Mouse (Mus musculus) hindbrain, postnatal 0 days (tissue): ENCODE measurements around the gene Foxred1. TPM values are rescaled to one million over a fixed set of nuclear protein-coding genes. Genes with fewer than 3 reads are reported as not detected.
A peak's percentile ranks its signal among the peaks of the same experiment; 100 is the strongest.

Experiments used
- ATAC-seq: fragments of 200-750 bp; cut with Nextera tagmentation; 2 replicates; pipeline ENCODE4 v1.8.0; 2017; ENCODE audit warnings: mild to moderate bottlenecking, moderate TSS enrichment, moderate library complexity
- DNase-seq: peaks from one replicate; pipeline ENCODE4 v3.0.0-alpha.2; 2015; ENCODE audit warnings: low spot score
- H3K27ac ChIP-seq: fragments of 300-500 bp; sonication (generic); 2 replicates; pipeline ENCODE4 v1.5.1; 2014; ENCODE audit warnings: mild to moderate bottlenecking
- H3K27me3 ChIP-seq: fragments of 300-500 bp; sonication (generic); 2 replicates; pipeline ENCODE4 v1.6.1; 2014; ENCODE audit warnings: low read length, mixed read lengths; ENCODE audit not compliant: insufficient read depth
- H3K36me3 ChIP-seq: fragments of 300-500 bp; sonication (generic); 2 replicates; pipeline ENCODE4 v1.6.1; 2014; ENCODE audit warnings: low read length, mixed read lengths; ENCODE audit not compliant: insufficient read depth
- H3K4me1 ChIP-seq: fragments of 300-500 bp; sonication (generic); 2 replicates; pipeline ENCODE4 v1.6.1; 2014; ENCODE audit warnings: antibody characterized with exemption, low read length, mixed read lengths; ENCODE audit not compliant: insufficient read depth
- H3K4me2 ChIP-seq: fragments of 300-500 bp; sonication (generic); 2 replicates; pipeline ENCODE4 v1.6.1; 2014; ENCODE audit warnings: low read depth, mild to moderate bottlenecking, low read length, moderate library complexity, mixed read lengths
- H3K4me3 ChIP-seq: fragments of 300-500 bp; sonication (generic); 2 replicates; pipeline ENCODE4 v1.5.1; 2014; ENCODE audit warnings: low read length
- H3K9ac ChIP-seq: fragments of 300-500 bp; sonication (generic); replicated peaks from 2 replicates; pipeline ENCODE4 v1.6.1; 2014; ENCODE audit warnings: mild to moderate bottlenecking, low read length, moderate library complexity, mixed read lengths
- H3K9me3 ChIP-seq: fragments of 300-500 bp; sonication (generic); 2 replicates; pipeline ENCODE4 v1.6.1; 2016; ENCODE audit warnings: low read length, mixed read lengths
- CTCF ChIP-seq: IDR thresholded peaks from 2 replicates; pipeline ENCODE4 v1.5.1; 2016; ENCODE audit warnings: antibody characterized with exemption, control low read depth, low read depth
- WGBS: fragments of 180-500 bp; shearing (Covaris S2); extraction: QIAGEN DNeasy Blood & Tissue Kit; methylation state at CpG from one replicate; pipeline ENCODE4 v1.1.7; 2014; 5-methylcytosine and 5-hydroxymethylcytosine counted together
- polyA plus RNA-seq: library from polyadenylated mRNA; unstranded; fragments of >200 nt; fragmentation: Nextera tagmentation; extraction: Ambion mirVana; gene quantifications from 2 replicates; pipeline ENCODE4 v1.2.1, GENCODE M21; 2015
- total RNA-seq: library from RNA; depleted of rRNA; stranded (reverse); fragments of >200 nt; gene quantifications from 2 replicates; pipeline ENCODE4 v1.2.3, GENCODE M21; 2014; rRNA removed

Foxred1 gene
- total RNA-seq (31.4 and 38.2 TPM in 2 replicates), polyA plus RNA-seq (44.7 and 47.5 TPM in 2 replicates)

DNA sequence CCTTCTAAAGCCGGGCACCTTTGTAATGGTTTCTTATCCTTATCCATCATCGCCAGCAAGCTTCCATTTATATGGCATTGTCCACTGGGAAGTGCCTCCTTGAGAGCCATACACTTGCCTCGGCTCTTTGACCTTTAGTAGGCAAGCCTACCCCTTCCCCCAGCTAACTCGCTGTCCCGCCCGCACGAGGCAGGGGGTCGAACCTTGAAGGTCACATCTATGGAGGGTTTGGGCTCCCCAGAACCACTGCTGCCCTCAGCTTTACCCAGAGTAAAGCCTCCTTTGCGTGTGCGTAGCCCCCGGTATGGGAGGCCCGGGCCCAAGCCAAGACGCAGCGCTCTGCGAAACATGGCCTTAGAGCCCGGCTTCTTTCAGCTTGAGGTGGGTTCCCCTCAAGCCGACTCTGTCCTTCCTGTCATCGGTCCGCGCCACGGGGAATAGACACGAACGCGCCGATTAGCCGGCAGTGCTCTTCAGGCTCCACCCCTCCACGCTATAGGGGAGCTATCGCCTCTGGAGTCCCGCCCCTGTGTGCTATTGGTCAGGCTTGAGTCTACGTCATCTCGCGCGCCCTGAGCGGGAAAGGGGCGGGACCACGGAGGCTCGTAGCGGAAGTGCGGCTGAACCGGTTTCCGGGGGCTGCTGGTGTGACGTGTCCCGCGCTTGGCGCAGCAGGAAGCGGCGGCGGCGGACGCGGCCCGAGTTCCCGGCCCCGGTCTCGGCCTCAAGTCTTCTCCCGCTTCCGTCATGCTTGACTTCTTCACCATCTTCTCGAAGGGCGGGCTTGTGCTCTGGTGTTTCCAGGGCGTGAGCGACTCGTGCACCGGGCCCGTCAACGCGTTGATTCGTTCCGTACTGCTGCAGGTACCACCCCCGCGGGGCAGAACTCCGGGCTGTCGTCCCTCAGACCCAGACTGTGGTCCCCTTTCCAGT lies at the start of gene Foxred1:
Gene Foxred1, minus strand, starts transcription at position 514 of the 933 bp plus-strand sequence.
- Histone ChIP-seq H3K9ac (peak within 1 kb of the TSS; percentile 90), H3K4me2 (peak within 1 kb of the TSS; percentile 97), H3K36me3 (peaks cover 42% of the 10 kb centered on the region), H3K27me3 (no peaks in the 10 kb centered on the region), H3K9me3 (no peaks in the 10 kb centered on the region), H3K27ac (peak within 1 kb of the TSS; percentile 96), H3K4me3 (peak within 1 kb of the TSS; percentile 87), H3K4me1 (peaks cover 16% of the 10 kb centered on the region; the same call in 1 of the 2 replicates)
- WGBS: under 1% methylated on average over 72 of the region's 72 CpGs
- DNase-seq (peak; percentile 100), ATAC-seq (peak; percentile 100)
- TF ChIP-seq CTCF: no peak

DNA sequence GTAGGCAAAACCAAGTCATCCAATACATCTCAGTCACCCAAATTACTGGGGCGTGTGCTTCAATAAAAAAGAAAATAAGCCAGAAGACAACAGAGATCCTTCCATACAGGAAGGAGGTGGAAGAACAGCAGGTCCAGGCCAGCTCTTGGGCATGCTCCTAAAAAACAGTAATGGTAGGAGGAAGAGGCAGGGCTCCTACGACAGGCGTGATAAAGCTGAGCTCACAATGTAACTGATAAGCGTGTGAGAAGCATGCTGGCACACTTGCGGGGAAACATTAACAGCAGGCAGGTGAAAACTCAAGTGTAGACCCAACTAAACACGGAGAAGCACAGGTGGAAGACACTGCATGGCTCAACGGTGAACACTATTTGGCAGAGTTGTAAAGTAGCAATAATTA lies 46.5 kb upstream of the Foxred1 start:
- WGBS: 95% methylated on average over 7 of the region's 7 CpGs
- Histone ChIP-seq H3K4me1 (no peaks in the 10 kb centered on the region), H3K9me3 (no peaks in the 10 kb centered on the region), H3K27me3 (no peaks in the 10 kb centered on the region), H3K9ac (no peak overlapping the region), H3K27ac (no peak overlapping the region), H3K4me2 (no peak overlapping the region), H3K4me3 (no peak overlapping the region), H3K36me3 (no peaks in the 10 kb centered on the region)
- no peak for ATAC-seq
- no peak for TF ChIP-seq CTCF
- DNase-seq: no peak

DNA sequence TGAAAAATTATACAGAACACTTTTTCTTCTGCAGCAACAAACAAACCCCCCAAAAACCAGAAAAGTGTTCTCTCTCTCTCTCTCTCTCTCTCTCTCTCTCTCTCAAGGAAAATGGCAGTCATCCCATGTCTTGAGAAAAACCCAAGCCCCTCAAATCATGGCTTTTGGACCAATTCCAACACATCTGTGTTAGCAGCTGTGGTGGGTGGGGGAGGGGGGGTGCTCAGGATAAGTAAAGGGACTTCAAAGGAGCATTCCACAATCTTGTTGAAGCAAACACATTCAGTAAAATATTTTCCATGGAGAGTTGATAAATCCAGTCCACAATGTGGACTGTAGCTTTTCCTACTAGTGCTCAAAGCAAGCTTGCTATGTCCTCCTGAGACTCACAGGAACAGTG lies 38.6 kb upstream of the Foxred1 start:
- Histone ChIP-seq H3K27ac (no peak overlapping the region), H3K36me3 (no peaks in the 10 kb centered on the region), H3K27me3 (no peaks in the 10 kb centered on the region), H3K4me1 (no peaks in the 10 kb centered on the region), H3K9ac (no peak overlapping the region), H3K4me2 (no peak overlapping the region), H3K4me3 (no peak overlapping the region), H3K9me3 (no peaks in the 10 kb centered on the region)
- ATAC-seq: no peak
- DNase-seq: no peak
- TF ChIP-seq CTCF: no peak

DNA sequence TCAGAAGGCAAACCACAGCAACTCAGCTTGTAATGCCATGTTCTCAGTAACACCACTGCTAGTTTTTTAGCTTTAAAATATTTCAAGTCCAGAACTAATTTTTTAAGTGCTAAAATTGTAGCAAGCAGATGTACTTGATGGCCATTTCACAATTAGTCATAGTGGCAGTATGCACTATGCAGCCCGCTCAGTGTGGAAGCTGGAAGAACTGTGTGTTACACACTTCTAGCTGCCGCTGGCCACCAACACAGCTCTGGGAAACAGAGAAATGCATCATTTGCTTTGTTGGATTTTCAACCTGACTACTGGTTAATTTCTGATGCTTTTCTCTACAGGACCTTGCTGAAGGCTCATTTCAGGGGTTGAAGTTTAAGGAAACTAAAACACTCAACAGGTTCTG lies 36.5 kb upstream of the Foxred1 start:
- ATAC-seq (no peak), DNase-seq (no peak)
- Histone ChIP-seq H3K4me1 (no peaks in the 10 kb centered on the region), H3K27me3 (no peaks in the 10 kb centered on the region), H3K4me3 (no peak overlapping the region), H3K9ac (no peak overlapping the region), H3K27ac (no peak overlapping the region), H3K4me2 (no peak overlapping the region), H3K9me3 (no peaks in the 10 kb centered on the region), H3K36me3 (no peaks in the 10 kb centered on the region)
- TF ChIP-seq CTCF: no peak
- WGBS: 88% methylated on average over 2 of the region's 2 CpGs

DNA sequence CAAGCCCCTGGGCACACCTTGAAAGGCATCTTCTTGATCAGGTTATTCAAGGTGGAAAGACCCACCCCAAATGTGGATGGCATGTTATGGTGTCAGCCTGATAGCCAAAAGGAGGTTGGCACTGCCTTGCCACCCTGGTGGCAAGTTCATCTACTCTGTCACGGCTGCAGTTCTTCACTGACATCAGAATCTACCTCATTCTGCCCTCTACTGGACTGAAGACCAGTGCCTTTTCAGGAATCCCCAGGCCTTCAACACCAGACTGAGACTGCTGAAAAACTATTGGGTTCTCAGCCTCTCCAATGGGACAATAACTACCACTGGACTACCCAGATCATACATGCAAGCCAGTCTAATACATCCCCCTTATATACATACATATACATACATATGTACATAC lies 28.9 kb upstream of the Foxred1 start:
- peaks cover 7% of the 10 kb centered on the region; the same call in 1 of the 2 replicates for H3K36me3 ChIP-seq
- 0 out of 2 replicates have a peak overlapping the region, but pooled peaks have one; percentile 15 for H3K27ac ChIP-seq
- H3K4me3 ChIP-seq: no peak overlapping the region
- TF ChIP-seq CTCF: peak; percentile 4; the same call in 1 of the 2 replicates
- no peak for DNase-seq
- no peak for ATAC-seq
- no peaks in the 10 kb centered on the region for H3K9me3 ChIP-seq
- H3K4me2 ChIP-seq: no peak overlapping the region
- H3K4me1 ChIP-seq: no peaks in the 10 kb centered on the region
- no peak overlapping the region for H3K9ac ChIP-seq
- H3K27me3 ChIP-seq: no peaks in the 10 kb centered on the region
- WGBS: 68% methylated on average over 1 of the region's 1 CpGs

DNA sequence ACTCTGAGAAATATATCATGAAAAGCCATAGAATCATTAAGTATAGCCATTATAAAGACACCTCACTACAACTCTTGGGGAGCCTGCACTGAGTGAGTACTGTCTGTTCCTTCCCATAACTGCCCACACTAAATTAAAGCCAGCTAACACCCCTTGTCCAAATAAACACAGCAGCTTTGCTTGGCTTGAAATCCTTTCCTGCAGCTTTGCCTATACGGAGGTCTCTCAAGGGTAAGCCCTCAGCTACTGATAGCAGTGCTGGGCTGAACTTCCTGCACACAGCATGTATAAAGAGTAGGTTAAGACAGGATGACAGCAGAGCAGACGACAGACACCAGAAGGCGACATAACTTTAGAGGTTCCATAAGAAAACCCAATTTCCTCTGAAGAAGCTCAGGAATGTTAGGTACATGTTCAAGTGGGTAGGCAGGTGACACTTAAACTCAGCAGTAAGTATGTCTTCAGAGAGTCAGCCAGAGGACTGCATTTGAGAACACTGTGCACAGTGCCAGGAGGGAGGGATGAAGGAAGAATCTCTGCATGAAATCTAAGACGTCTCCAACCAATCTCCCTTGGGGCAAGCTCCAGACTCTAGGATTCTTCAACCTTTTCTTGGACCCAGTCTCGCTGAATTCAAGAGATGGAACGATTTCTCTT lies 28.2 kb upstream of the Foxred1 start:
- 84% methylated on average over 6 of the region's 6 CpGs for WGBS
- H3K36me3 ChIP-seq: peaks cover 8% of the 10 kb centered on the region; the same call in 1 of the 2 replicates
- ATAC-seq (no peak), DNase-seq (no peak)
- no peaks in the 10 kb centered on the region for H3K4me1 ChIP-seq
- H3K4me2 ChIP-seq: no peak overlapping the region
- H3K4me3 ChIP-seq: no peak overlapping the region
- H3K27ac ChIP-seq: 0 out of 2 replicates have a peak overlapping the region, but pooled peaks have one; percentile 15
- H3K9ac ChIP-seq: no peak overlapping the region
- no peaks in the 10 kb centered on the region for H3K9me3 ChIP-seq
- no peak for TF ChIP-seq CTCF
- H3K27me3 ChIP-seq: no peaks in the 10 kb centered on the region
